Mouse (Mus musculus): Measurements from ENCODE around the gene Incenp. TPM values are rescaled to one million over a fixed set of nuclear protein-coding genes. Genes with fewer than 3 reads are reported as not detected.
A peak's percentile ranks its signal among the peaks of the same experiment; 100 is the strongest.
"Not testable (repeated sequence)": the region's sequence is repeated elsewhere in the genome, so short reads cannot be mapped to it uniquely, and the experiment has no call there.

Incenp gene
- polyA plus RNA-seq, 1 experiment: 16.3 TPM

DNA sequence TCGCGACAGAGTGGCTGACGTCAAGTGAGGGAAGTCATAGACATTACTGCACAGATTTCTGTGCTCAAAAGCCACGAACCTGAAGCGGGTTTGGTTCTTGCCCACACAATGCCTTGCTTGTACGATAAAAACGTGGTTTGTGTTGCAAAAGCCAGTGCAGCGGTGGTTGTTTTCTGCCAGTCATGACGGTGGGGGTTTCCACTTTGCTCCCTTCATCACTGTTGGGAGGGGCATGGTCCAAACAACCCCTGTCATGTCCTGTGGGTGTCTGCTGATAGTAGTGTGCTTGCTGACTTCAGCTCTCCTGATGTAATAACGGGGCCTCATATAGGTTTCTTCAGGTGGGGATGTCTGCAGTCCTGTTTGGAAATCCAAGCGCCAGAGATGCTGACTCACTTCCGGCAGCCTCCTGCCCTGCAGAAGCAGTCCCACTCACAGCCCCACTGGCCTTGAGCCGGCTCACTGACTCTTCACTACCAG lies 39.5 kb upstream of the Incenp start:
- H3K4me3 ChIP-seq (replicated peaks; ENCODE audit: insufficient read depth, low read depth, low read length): no peak overlapping the region
- no peaks in the 10 kb centered on the region for H3K27me3 ChIP-seq (ENCODE audit: control insufficient read depth, insufficient read depth, low read length)
- H3K4me1 ChIP-seq (ENCODE audit: control insufficient read depth, insufficient read depth, low read length): no peaks in the 10 kb centered on the region
- DNase-seq: no peak
- H3K27ac ChIP-seq (ENCODE audit: insufficient read depth, low read length): peak overlapping the region; percentile 43; the same call in 1 of the 2 replicates
- TF ChIP-seq POLR2A (IDR thresholded peaks at IDR 0.05; ENCODE audit: borderline replicate concordance, insufficient read depth, low read length) (no peak), CTCF (IDR thresholded peaks at IDR 0.05; ENCODE audit: borderline replicate concordance, insufficient read depth, low read depth, low read length) (no peak)
- 71% methylated on average over 13 of the region's 13 CpGs for WGBS

- 79% methylated on average over 6 of the region's 6 CpGs for WGBS
- no peak overlapping the region for H3K27ac ChIP-seq (ENCODE audit: insufficient read depth, low read length)
- DNase-seq: no peak
- H3K4me3 ChIP-seq (replicated peaks; ENCODE audit: insufficient read depth, low read depth, low read length): no peak overlapping the region
- TF ChIP-seq CTCF (IDR thresholded peaks at IDR 0.05; ENCODE audit: borderline replicate concordance, insufficient read depth, low read depth, low read length) (no peak), POLR2A (IDR thresholded peaks at IDR 0.05; ENCODE audit: borderline replicate concordance, insufficient read depth, low read length) (no peak)
- no peaks in the 10 kb centered on the region for H3K27me3 ChIP-seq (ENCODE audit: control insufficient read depth, insufficient read depth, low read length)
- no peaks in the 10 kb centered on the region for H3K4me1 ChIP-seq (ENCODE audit: control insufficient read depth, insufficient read depth, low read length)
Observed at GRCm38 (mm10) chr19:9938156-9938823, 38.9 kb upstream of the Incenp start.

- TF ChIP-seq POLR2A (IDR thresholded peaks at IDR 0.05; ENCODE audit: borderline replicate concordance, insufficient read depth, low read length) (no peak), CTCF (IDR thresholded peaks at IDR 0.05; ENCODE audit: borderline replicate concordance, insufficient read depth, low read depth, low read length) (no peak)
- WGBS: 48% methylated on average over 5 of the region's 5 CpGs
- H3K27ac ChIP-seq (ENCODE audit: insufficient read depth, low read length): no peak overlapping the region
- no peak overlapping the region for H3K4me3 ChIP-seq (replicated peaks; ENCODE audit: insufficient read depth, low read depth, low read length)
- no peaks in the 10 kb centered on the region for H3K4me1 ChIP-seq (ENCODE audit: control insufficient read depth, insufficient read depth, low read length)
- no peak for DNase-seq
- no peaks in the 10 kb centered on the region for H3K27me3 ChIP-seq (ENCODE audit: control insufficient read depth, insufficient read depth, low read length)
Observed at GRCm38 (mm10) chr19:9937428-9937827, 38.1 kb upstream of the Incenp start.

GRCm38 (mm10) chr19:9936579-9936978 lies 37.2 kb upstream of the Incenp start:
- Histone ChIP-seq H3K27ac (ENCODE audit: insufficient read depth, low read length) (no peak overlapping the region), H3K4me3 (replicated peaks; ENCODE audit: insufficient read depth, low read depth, low read length) (no peak overlapping the region), H3K27me3 (ENCODE audit: control insufficient read depth, insufficient read depth, low read length) (no peaks in the 10 kb centered on the region), H3K4me1 (ENCODE audit: control insufficient read depth, insufficient read depth, low read length) (no peaks in the 10 kb centered on the region)
- no peak for TF ChIP-seq POLR2A (IDR thresholded peaks at IDR 0.05; ENCODE audit: borderline replicate concordance, insufficient read depth, low read length)
- TF ChIP-seq CTCF (IDR thresholded peaks at IDR 0.05; ENCODE audit: borderline replicate concordance, insufficient read depth, low read depth, low read length): no peak
- 83% methylated on average over 5 of the region's 5 CpGs for WGBS
- no peak for DNase-seq

- H3K27ac ChIP-seq (ENCODE audit: insufficient read depth, low read length): no peak overlapping the region
- no peak for DNase-seq
- H3K4me3 ChIP-seq (replicated peaks; ENCODE audit: insufficient read depth, low read depth, low read length): no peak overlapping the region
- no peaks in the 10 kb centered on the region for H3K27me3 ChIP-seq (ENCODE audit: control insufficient read depth, insufficient read depth, low read length)
- no peaks in the 10 kb centered on the region for H3K4me1 ChIP-seq (ENCODE audit: control insufficient read depth, insufficient read depth, low read length)
- 74% methylated on average over 2 of the region's 2 CpGs for WGBS
- TF ChIP-seq CTCF (IDR thresholded peaks at IDR 0.05; ENCODE audit: borderline replicate concordance, insufficient read depth, low read depth, low read length) (no peak), POLR2A (IDR thresholded peaks at IDR 0.05; ENCODE audit: borderline replicate concordance, insufficient read depth, low read length) (no peak)
Observed at GRCm38 (mm10) chr19:9933908-9934307, 34.6 kb upstream of the Incenp start.

- DNase-seq; H3K27ac ChIP-seq (ENCODE audit: insufficient read depth, low read length); H3K27me3 ChIP-seq (ENCODE audit: control insufficient read depth, insufficient read depth, low read length); H3K4me1 ChIP-seq (ENCODE audit: control insufficient read depth, insufficient read depth, low read length); H3K4me3 ChIP-seq (replicated peaks; ENCODE audit: insufficient read depth, low read depth, low read length): not testable (repeated sequence)
- 65% methylated on average over 2 of the region's 2 CpGs for WGBS
Observed at GRCm38 (mm10) chr19:9931167-9931607, 31.8 kb upstream of the Incenp start.

DNA sequence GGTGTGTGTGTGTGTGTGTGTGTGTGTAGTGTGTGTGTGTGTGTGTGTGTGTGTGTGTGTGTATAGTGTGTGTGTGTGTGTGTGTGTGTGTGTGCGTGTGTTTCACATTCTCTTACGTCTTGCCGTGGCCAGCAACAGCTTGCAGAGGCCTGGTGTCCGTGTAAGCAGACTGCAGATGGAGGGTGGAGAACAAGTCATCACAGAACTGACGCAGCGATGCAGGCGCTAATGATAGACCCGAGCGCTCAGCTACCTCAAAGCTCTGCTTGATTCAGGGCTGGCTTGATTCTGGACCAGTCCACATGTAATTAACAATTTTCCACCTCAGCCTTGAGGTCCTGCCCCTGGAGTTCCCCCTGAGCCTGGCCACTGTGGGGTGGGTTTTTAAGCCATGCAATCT lies 28.7 kb upstream of the Incenp start:
- Histone ChIP-seq H3K27ac (ENCODE audit: insufficient read depth, low read length) (no peak overlapping the region), H3K4me3 (replicated peaks; ENCODE audit: insufficient read depth, low read depth, low read length) (no peak overlapping the region), H3K27me3 (ENCODE audit: control insufficient read depth, insufficient read depth, low read length) (no peaks in the 10 kb centered on the region), H3K4me1 (ENCODE audit: control insufficient read depth, insufficient read depth, low read length) (no peaks in the 10 kb centered on the region)
- TF ChIP-seq POLR2A (IDR thresholded peaks at IDR 0.05; ENCODE audit: borderline replicate concordance, insufficient read depth, low read length): no peak
- no peak for TF ChIP-seq CTCF (IDR thresholded peaks at IDR 0.05; ENCODE audit: borderline replicate concordance, insufficient read depth, low read depth, low read length)
- WGBS: 62% methylated on average over 9 of the region's 9 CpGs
- no peak for DNase-seq

GRCm38 (mm10) chr19:9924769-9925272 lies 25.5 kb upstream of the Incenp start:
- no peak for TF ChIP-seq POLR2A (IDR thresholded peaks at IDR 0.05; ENCODE audit: borderline replicate concordance, insufficient read depth, low read length)
- no peak for TF ChIP-seq CTCF (IDR thresholded peaks at IDR 0.05; ENCODE audit: borderline replicate concordance, insufficient read depth, low read depth, low read length)
- Histone ChIP-seq H3K4me1 (ENCODE audit: control insufficient read depth, insufficient read depth, low read length) (no peaks in the 10 kb centered on the region), H3K27ac (ENCODE audit: insufficient read depth, low read length) (no peak overlapping the region), H3K4me3 (replicated peaks; ENCODE audit: insufficient read depth, low read depth, low read length) (no peak overlapping the region), H3K27me3 (ENCODE audit: control insufficient read depth, insufficient read depth, low read length) (no peaks in the 10 kb centered on the region)
- no peak for DNase-seq
- WGBS: 80% methylated on average over 8 of the region's 8 CpGs
